Mouse (Mus musculus) liver, adult 2 months (tissue): Measurements from ENCODE around the gene Adh7.

Experiments
- CTCF ChIP-seq: fragments of 200-500 bp; IDR thresholded peaks from 2 replicates; pipeline ENCODE4 v1.5.1; 2011; ENCODE audit warnings: low read depth, low read length, control low read depth
- POLR2A ChIP-seq: fragments of 200-500 bp; IDR thresholded peaks from 2 replicates; pipeline ENCODE4 v1.6.1; 2011; ENCODE audit warnings: low read length, control low read depth; ENCODE audit not compliant: insufficient read depth; ENCODE audit errors: extremely low read depth

DNA sequence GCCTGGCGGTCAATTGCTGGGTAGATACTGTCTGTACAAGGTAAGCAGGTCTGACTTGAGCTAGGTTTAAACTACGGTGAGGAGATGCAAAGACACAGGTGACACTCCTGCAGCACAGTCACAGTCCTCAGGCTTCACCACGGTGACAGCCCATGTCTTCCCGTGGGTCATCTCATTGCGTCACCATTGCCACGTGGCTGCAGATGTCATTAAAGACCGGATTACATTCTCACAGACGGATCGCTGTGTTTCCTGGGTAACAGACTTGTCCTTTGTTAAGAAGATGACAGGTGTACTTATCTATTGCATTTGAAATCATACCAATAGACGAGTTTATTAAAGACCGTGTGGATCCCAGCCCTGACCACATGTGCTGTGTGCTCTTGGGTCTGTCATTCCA, 3.6 kb downstream of the Adh7 start:
- no peak for TF ChIP-seq POLR2A
- no peak for TF ChIP-seq CTCF
